Mouse (Mus musculus): ENCODE data around the gene Rai1.

DNA sequence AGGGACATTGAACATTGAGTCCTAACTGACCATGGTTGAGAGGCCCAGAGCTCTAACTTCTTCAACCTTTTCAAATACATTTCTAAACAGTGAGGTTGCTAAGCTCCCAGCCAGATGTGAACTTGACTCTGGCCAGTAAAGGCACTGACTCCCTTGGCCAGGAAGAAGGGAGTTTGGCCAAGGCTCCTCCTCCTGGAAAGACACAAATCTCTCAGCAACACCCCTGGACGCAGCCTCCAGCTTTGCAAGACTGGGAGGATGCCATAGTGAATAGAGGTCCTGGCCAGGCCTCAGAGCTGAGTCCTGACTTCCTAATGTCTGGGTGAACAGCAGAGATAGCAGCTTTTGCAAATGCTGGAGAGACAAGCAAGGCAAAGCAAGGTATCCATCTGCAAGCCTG, 18.1 kb upstream of the Rai1 start:
- TF ChIP-seq CTCF (conservative IDR thresholded peaks at IDR 0.05; ENCODE audit: low read length), result no peak
- no peak for TF ChIP-seq POU5F1 (IDR thresholded peaks at IDR 0.05; ENCODE audit: borderline replicate concordance, low read length)

All from E14TG2a.4 (cell line).